Mouse (Mus musculus): ENCODE measurements around the gene Brd3. TPM values are rescaled to one million over a fixed set of nuclear protein-coding genes. Genes with fewer than 3 reads are reported as not detected.

Brd3 gene
- total and polyA plus RNA-seq, 3 experiments: 10.7 to 46.9 (median 38.7) TPM

GRCm38 (mm10) chr2:27540515-27540836 is 33.0 kb upstream of the Brd3 start:
- Histone ChIP-seq H3K79me2 (ENCODE audit: control insufficient read depth, insufficient read depth, low read length, poor library complexity) (no peaks in the 10 kb centered on the region; the same call in 1 of the 2 replicates), H3K27me3 (ENCODE audit: control insufficient read depth in 1 of 2, insufficient read depth in 2 of 2, low read length in 2 of 2) (no peaks in the 10 kb centered on the region), H3K4me3 (ENCODE audit: control insufficient read depth in 1 of 2, insufficient read depth in 1 of 2, low read depth in 2 of 2, low read length in 2 of 2) (peak overlapping the region; percentile 24 to 50), H3K27ac (ENCODE audit: control insufficient read depth, low read depth, low read length) (peak overlapping the region; percentile 82), H3K9me3 (replicated peaks; ENCODE audit: insufficient read depth, low read length) (no peaks in the 10 kb centered on the region), H3K9ac (ENCODE audit: control insufficient read depth, low read depth, low read length, poor library complexity, severe bottlenecking) (peak overlapping the region; percentile 72), H3K36me3 (ENCODE audit: control insufficient read depth in 1 of 2, insufficient read depth in 2 of 2, low read length in 2 of 2) (peaks cover 0 to 8% of the 10 kb centered on the region in 2 experiments; a peak in 2 of 4 replicates), H3K4me1 (ENCODE audit: control insufficient read depth in 1 of 2, insufficient read depth in 2 of 2, low read length in 2 of 2) (peaks cover 0 to 15% of the 10 kb centered on the region in 2 experiments; a peak in 2 of 4 replicates)
- no peak for DNase-seq (ENCODE audit: low read depth, low spot score)
- no peak for TF ChIP-seq E2F4 (IDR thresholded peaks at IDR 0.05; ENCODE audit: borderline replicate concordance, low read depth, low read length)
- peak; percentile 3; the same call in 1 of the 2 replicates for TF ChIP-seq MAX (IDR thresholded peaks at IDR 0.05; ENCODE audit: low read length)
- peak; percentile 93; the same call in 1 of the 2 replicates for TF ChIP-seq POLR2AphosphoS2 (IDR thresholded peaks at IDR 0.05; ENCODE audit: low read length)
- TF ChIP-seq MXI1 (IDR thresholded peaks at IDR 0.05; ENCODE audit: low read depth, low read length): peak; percentile 70; the same call in 1 of the 2 replicates

- Histone ChIP-seq H3K4me3 (ENCODE audit: control insufficient read depth in 1 of 2, insufficient read depth in 1 of 2, low read depth in 2 of 2, low read length in 2 of 2) (peak overlapping the region; percentile 24 to 50), H3K9me3 (replicated peaks; ENCODE audit: insufficient read depth, low read length) (no peaks in the 10 kb centered on the region), H3K36me3 (ENCODE audit: control insufficient read depth in 1 of 2, insufficient read depth in 2 of 2, low read length in 2 of 2) (peaks cover 0 to 8% of the 10 kb centered on the region in 2 experiments; a peak in 2 of 4 replicates), H3K4me1 (ENCODE audit: control insufficient read depth in 1 of 2, insufficient read depth in 2 of 2, low read length in 2 of 2) (peaks cover 0 to 15% of the 10 kb centered on the region in 2 experiments; a peak in 2 of 4 replicates), H3K9ac (ENCODE audit: control insufficient read depth, low read depth, low read length, poor library complexity, severe bottlenecking) (peak overlapping the region; percentile 72), H3K27ac (ENCODE audit: control insufficient read depth, low read depth, low read length) (peak overlapping the region; percentile 82), H3K79me2 (ENCODE audit: control insufficient read depth, insufficient read depth, low read length, poor library complexity) (no peaks in the 10 kb centered on the region; the same call in 1 of the 2 replicates), H3K27me3 (ENCODE audit: control insufficient read depth in 1 of 2, insufficient read depth in 2 of 2, low read length in 2 of 2) (no peaks in the 10 kb centered on the region)
- DNase-seq (ENCODE audit: low read depth, low spot score): peak; percentile 100
- peak in 1 of 2 experiments; percentile 94; a peak in 2 of 4 replicates for TF ChIP-seq POLR2A (IDR thresholded peaks at IDR 0.05; ENCODE audit: control insufficient read depth in 1 of 2, insufficient read depth in 1 of 2, low read depth in 1 of 2, low read length in 2 of 2, poor library complexity in 1 of 2)
- TF ChIP-seq EP300 (IDR thresholded peaks at IDR 0.05; ENCODE audit: low read depth in 1 of 2, low read length in 2 of 2): no peak
- no peak for TF ChIP-seq RAD21 (IDR thresholded peaks at IDR 0.05; ENCODE audit: low read depth, low read length)
- no peak for TF ChIP-seq CHD1 (IDR thresholded peaks at IDR 0.05; ENCODE audit: low read depth, low read length)
- peak; percentile 77; the same call in 1 of the 2 replicates for TF ChIP-seq KAT2A (conservative IDR thresholded peaks at IDR 0.05; ENCODE audit: low read depth, low read length)
- peak; percentile 90 for TF ChIP-seq ELF1 (IDR thresholded peaks at IDR 0.05; ENCODE audit: low read depth, low read length)
- TF ChIP-seq CTCF (IDR thresholded peaks at IDR 0.05 in 2 of 3, conservative IDR thresholded peaks at IDR 0.05 in 1 of 3; ENCODE audit: control insufficient read depth in 1 of 3, insufficient read depth in 1 of 3, low read depth in 2 of 3, low read length in 3 of 3, poor library complexity in 1 of 3, severe bottlenecking in 1 of 3): no peak
- no peak for TF ChIP-seq POLR2AphosphoS2 (IDR thresholded peaks at IDR 0.05; ENCODE audit: low read length)
- no peak for TF ChIP-seq MAZ (IDR thresholded peaks at IDR 0.05; ENCODE audit: low read depth, low read length)
- no peak for TF ChIP-seq TAL1 (IDR thresholded peaks at IDR 0.05; ENCODE audit: low read length)
- TF ChIP-seq RCOR1 (IDR thresholded peaks at IDR 0.05; ENCODE audit: low read depth, low read length): no peak
- TF ChIP-seq CHD2 (IDR thresholded peaks at IDR 0.05; ENCODE audit: low read length): no peak
- no peak for TF ChIP-seq BHLHE40 (IDR thresholded peaks at IDR 0.05; ENCODE audit: borderline replicate concordance, low read depth, low read length)
- no peak for TF ChIP-seq MEF2A (IDR thresholded peaks at IDR 0.05; ENCODE audit: extremely low read depth, insufficient replicate concordance, low read depth, low read length, poor library complexity, severe bottlenecking)
- TF ChIP-seq TBP (IDR thresholded peaks at IDR 0.05; ENCODE audit: low read depth, low read length): peak; percentile 100
- TF ChIP-seq USF2 (IDR thresholded peaks at IDR 0.05; ENCODE audit: borderline replicate concordance in 1 of 2, insufficient read depth in 1 of 2, low read depth in 1 of 2, low read length in 2 of 2): no peak
- TF ChIP-seq ZKSCAN1 (IDR thresholded peaks at IDR 0.05; ENCODE audit: low read depth, low read length): no peak
- TF ChIP-seq ZC3H11A (IDR thresholded peaks at IDR 0.05; ENCODE audit: low read depth, low read length): no peak
- no peak for TF ChIP-seq USF1 (IDR thresholded peaks at IDR 0.05; ENCODE audit: low read depth, low read length)
- TF ChIP-seq SIN3A (IDR thresholded peaks at IDR 0.05; ENCODE audit: low read length): peak; percentile 87
- TF ChIP-seq MAX (IDR thresholded peaks at IDR 0.05; ENCODE audit: low read length): peak; percentile 95
- TF ChIP-seq MYC (IDR thresholded peaks at IDR 0.05; ENCODE audit: low read depth, low read length): peak; percentile 69; the same call in 1 of the 2 replicates
- peak; percentile 91 for TF ChIP-seq HCFC1 (IDR thresholded peaks at IDR 0.05; ENCODE audit: low read depth, low read length)
- TF ChIP-seq MAFK (IDR thresholded peaks at IDR 0.05; ENCODE audit: borderline replicate concordance, low read depth, low read length): peak; percentile 99
- no peak for TF ChIP-seq ZMIZ1 (IDR thresholded peaks at IDR 0.05; ENCODE audit: low read depth, low read length)
- no peak for TF ChIP-seq SMC3 (IDR thresholded peaks at IDR 0.05; ENCODE audit: low read depth, low read length)
- no peak for TF ChIP-seq TCF12 (IDR thresholded peaks at IDR 0.05; ENCODE audit: low read depth, low read length)
- TF ChIP-seq MXI1 (IDR thresholded peaks at IDR 0.05; ENCODE audit: low read depth, low read length): peak; percentile 59; the same call in 1 of the 2 replicates
- no peak for TF ChIP-seq JUND (IDR thresholded peaks at IDR 0.05; ENCODE audit: low read depth, low read length)
These were observed 32.5 kb upstream of the Brd3 start for GRCm38 (mm10) chr2:27539772-27540514.

All from MEL (cell line).